Mouse (Mus musculus) heart, embryonic 14.5 days (tissue): ENCODE measurements at regions not wholly inside any gene's neighbourhood (a gene's known extent, or its start where the extent isn't known, plus 50 kb on each side); places are given as distances from the start of the nearest gene placed in this dataset.

ENCODE experiments used
- ATAC-seq: fragments of 200-750 bp; cut with Nextera tagmentation; 2 replicates; pipeline ENCODE4 v1.8.0; 2017; ENCODE audit warnings: low read depth, moderate TSS enrichment; ENCODE audit not compliant: insufficient number of reproducible peaks, insufficient read depth, low FRiP score
- H3K27ac ChIP-seq, 2 experiments: fragments of 200-500 bp in 1 of 2; fragments of 300-500 bp in 1 of 2; sonication (generic) in 1 of 2; replicated peaks in 1 of 2; 2 replicates each; pipeline ENCODE4 v1.5.1; 2012 to 2014; ENCODE audit warnings: low read depth in 2 of 2, low read length in 2 of 2, control low read depth in 1 of 2, mild to moderate bottlenecking in 1 of 2, mixed read lengths in 1 of 2; ENCODE audit not compliant: control insufficient read depth in 1 of 2, insufficient read depth in 1 of 2
- H3K27me3 ChIP-seq: fragments of 300-500 bp; sonication (generic); 2 replicates; pipeline ENCODE4 v1.6.1; 2014; ENCODE audit warnings: mild to moderate bottlenecking, low read length, control low read depth; ENCODE audit not compliant: control insufficient read depth, insufficient read depth
- H3K36me3 ChIP-seq: fragments of 300-500 bp; sonication (generic); 2 replicates; pipeline ENCODE4 v1.6.1; 2014; ENCODE audit warnings: mild to moderate bottlenecking, control low read depth, low read length, mixed read lengths; ENCODE audit not compliant: control insufficient read depth, insufficient read depth
- H3K4me1 ChIP-seq, 2 experiments: fragments of 200-500 bp in 1 of 2; fragments of 300-500 bp in 1 of 2; sonication (generic) in 1 of 2; 2 replicates each; pipeline ENCODE4 v1.6.1; 2012 to 2014; ENCODE audit warnings: low read length in 2 of 2, control low read depth in 1 of 2, mixed read lengths in 1 of 2; ENCODE audit not compliant: control insufficient read depth in 2 of 2, insufficient read depth in 2 of 2
- H3K4me2 ChIP-seq: fragments of 300-500 bp; sonication (generic); 2 replicates; pipeline ENCODE4 v1.6.1; 2014; ENCODE audit warnings: mild to moderate bottlenecking, low read length
- H3K4me3 ChIP-seq, 2 experiments: fragments of 200-500 bp in 1 of 2; fragments of 300-500 bp in 1 of 2; sonication (generic) in 1 of 2; 2 replicates each; pipeline ENCODE4 v1.5.1; 2012 to 2014; ENCODE audit warnings: low read length in 2 of 2, mild to moderate bottlenecking in 2 of 2, control low read depth in 1 of 2, low read depth in 1 of 2, moderate library complexity in 1 of 2; ENCODE audit not compliant: control insufficient read depth in 1 of 2, insufficient read depth in 1 of 2
- H3K9ac ChIP-seq: fragments of 300-500 bp; sonication (generic); 2 replicates; pipeline ENCODE4 v1.6.1; 2014; ENCODE audit warnings: mild to moderate bottlenecking, low read length
- H3K9me3 ChIP-seq: fragments of 300-500 bp; sonication (generic); 2 replicates; pipeline ENCODE4 v1.6.1; 2016; ENCODE audit warnings: low read length, control low read depth; ENCODE audit not compliant: control insufficient read depth
- WGBS: fragments of 180-500 bp; shearing (Covaris S2); extraction: QIAGEN DNeasy Blood & Tissue Kit; methylation state at CpG from one replicate; pipeline ENCODE4 v1.1.7; 2014; 5-methylcytosine and 5-hydroxymethylcytosine counted together

DNA sequence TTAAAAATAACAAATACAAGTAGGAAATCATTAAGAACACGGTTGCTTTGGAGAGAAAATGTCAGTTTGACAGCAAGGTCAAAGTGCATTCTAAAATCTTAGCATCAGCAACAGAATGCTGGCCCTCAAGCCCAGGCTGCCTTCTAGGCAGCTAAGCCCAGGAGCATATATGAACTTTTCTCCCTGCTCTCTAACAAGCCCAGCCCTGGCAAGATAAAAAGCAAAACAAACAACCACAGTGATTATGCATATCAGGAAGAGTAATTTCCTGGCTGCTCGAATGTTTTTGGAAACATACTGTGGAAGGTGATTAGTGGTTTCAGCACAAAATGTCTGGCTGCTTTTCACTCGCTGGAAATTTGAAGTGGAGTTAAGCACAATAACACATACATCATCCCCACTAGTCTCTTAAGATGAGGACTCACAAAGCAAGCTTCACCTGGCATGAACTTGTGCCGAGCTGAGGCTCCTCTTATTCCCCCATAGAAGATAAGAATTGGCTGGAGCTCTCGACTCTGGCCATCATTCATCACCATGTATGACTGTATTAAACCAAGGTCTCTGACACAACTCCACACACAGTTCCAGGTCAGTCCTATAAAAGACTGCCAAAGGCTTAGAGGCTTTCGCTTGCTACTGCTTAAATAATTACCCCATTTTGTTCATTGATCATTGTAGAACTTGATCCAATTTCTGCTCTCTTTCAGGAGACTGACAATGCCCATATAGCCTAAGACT is 574.0 kb downstream of the Rps29 start:
- Histone ChIP-seq H3K4me3 (no peak overlapping the region), H3K4me2 (no peak overlapping the region), H3K4me1 (peaks cover 0 to 11% of the 10 kb centered on the region in 2 experiments; a peak in 3 of 4 replicates), H3K27me3 (no peaks in the 10 kb centered on the region), H3K9me3 (no peaks in the 10 kb centered on the region), H3K9ac (no peak overlapping the region), H3K27ac (no peak overlapping the region; a peak in 1 of 4 replicates), H3K36me3 (no peaks in the 10 kb centered on the region)
- peak; percentile 77; the same call in 1 of the 2 replicates for ATAC-seq
- WGBS: 15% methylated on average over 6 of the region's 6 CpGs

DNA sequence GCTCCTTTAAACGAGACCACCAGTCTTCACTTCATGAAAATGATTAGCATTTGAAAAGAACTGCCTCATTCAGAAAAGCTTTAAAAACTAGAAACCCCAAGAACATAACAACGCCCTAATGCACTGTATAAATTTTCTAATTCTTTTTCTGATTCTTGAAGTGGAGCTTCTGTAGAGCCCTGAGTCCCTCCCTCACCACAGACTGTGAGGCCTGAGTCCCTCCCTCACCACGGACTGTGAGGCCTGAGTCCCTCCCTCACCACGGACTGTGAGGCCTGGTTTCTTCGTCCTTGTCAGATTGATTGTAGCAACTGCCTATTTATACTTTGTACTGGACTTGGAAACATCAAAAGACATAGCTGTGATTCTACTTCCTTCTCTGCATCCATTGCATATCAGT is 579.1 kb downstream of the Rps29 start:
- Histone ChIP-seq H3K27me3 (no peaks in the 10 kb centered on the region), H3K9me3 (no peaks in the 10 kb centered on the region), H3K36me3 (no peaks in the 10 kb centered on the region), H3K9ac (no peak overlapping the region), H3K27ac (no peak overlapping the region), H3K4me1 (peaks cover 0 to 4% of the 10 kb centered on the region in 2 experiments; a peak in 3 of 4 replicates), H3K4me3 (no peak overlapping the region), H3K4me2 (no peak overlapping the region)
- WGBS: 55% methylated on average over 5 of the region's 5 CpGs
- ATAC-seq: no peak

DNA sequence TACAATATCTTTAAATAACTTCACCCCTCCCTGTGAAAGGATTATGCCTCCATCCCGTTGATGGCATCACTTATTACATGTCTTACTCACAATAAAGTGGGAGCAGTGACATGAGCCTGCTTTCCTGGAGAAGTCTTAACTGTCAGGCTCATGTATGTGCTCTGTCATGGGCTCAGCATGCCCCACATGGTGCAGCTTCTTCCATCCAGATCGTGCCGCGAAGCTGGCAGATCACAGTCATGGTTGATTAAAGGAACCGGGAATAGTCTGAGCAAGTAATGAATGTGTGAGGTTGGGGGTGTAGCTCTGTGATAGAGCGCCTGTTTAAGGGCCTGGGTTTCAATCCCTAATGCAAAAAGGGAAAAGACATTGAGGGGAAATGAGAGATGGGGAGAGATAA is 581.5 kb downstream of the Rps29 start:
- H3K4me3 ChIP-seq: no peak overlapping the region
- H3K4me1 ChIP-seq: no peaks in the 10 kb centered on the region
- no peaks in the 10 kb centered on the region for H3K27me3 ChIP-seq
- ATAC-seq: no peak
- no peak overlapping the region for H3K9ac ChIP-seq
- 80% methylated on average over 6 of the region's 6 CpGs for WGBS
- no peaks in the 10 kb centered on the region for H3K36me3 ChIP-seq
- no peaks in the 10 kb centered on the region for H3K9me3 ChIP-seq
- H3K4me2 ChIP-seq: no peak overlapping the region
- H3K27ac ChIP-seq: no peak overlapping the region

DNA sequence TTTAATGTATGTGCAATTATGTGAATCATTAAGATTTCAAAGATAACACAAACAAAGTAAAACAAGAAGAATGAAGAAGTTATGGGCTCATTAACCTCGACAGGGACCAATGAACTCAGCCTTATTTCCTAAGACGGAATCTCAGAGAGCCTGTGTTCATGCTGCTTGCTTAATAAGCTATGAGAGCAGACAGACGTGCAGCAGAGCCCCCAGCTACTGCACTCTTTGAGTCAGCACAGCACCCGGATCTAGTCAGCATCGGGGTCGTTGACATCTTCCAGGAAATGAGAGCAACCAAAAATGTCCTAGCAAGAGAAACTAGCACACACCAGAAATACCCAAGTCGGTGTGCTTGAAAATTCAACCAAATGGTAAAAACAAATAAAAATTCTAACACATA is 582.1 kb downstream of the Rps29 start:
- Histone ChIP-seq H3K4me2 (no peak overlapping the region), H3K4me3 (no peak overlapping the region), H3K9me3 (no peaks in the 10 kb centered on the region), H3K9ac (no peak overlapping the region), H3K36me3 (no peaks in the 10 kb centered on the region), H3K4me1 (no peaks in the 10 kb centered on the region), H3K27me3 (no peaks in the 10 kb centered on the region), H3K27ac (no peak overlapping the region)
- ATAC-seq: no peak
- WGBS: 49% methylated on average over 7 of the region's 7 CpGs

DNA sequence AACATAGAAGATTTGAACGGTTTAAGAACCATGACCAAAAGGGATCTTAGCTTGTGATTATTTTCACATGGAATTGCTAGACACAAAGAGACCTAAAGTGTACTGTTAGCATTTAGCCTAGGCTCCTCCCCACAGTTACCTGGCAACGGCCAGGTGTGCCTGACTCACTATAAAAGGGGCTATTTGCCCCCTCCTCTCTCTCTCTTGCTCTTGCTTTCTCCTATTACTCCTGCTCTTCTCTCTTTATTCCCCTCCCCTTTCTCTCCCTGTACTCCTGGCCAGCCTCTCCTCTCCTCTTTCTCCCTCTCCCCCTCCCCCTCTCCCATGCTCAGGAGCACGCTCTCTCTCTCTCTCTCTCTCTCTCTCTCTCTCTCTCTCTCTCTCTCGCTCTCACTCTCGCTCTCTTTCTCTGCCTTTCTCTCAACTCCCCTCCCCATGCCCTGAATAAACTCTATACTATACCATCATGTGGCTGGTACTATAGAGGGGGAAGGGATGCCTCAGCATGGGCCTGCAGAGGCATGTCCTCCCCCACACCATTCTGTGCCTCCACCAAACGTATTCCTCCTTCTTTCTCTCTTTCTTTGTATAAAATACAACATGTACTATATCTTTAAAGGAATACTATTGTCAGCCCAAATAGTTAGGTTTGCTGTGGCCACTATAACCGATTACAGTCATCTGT is 603.9 kb downstream of the Rps29 start:
- Histone ChIP-seq H3K9me3 (no peaks in the 10 kb centered on the region), H3K27ac (no peak overlapping the region), H3K4me3 (no peak overlapping the region), H3K9ac (no peak overlapping the region), H3K4me2 (no peak overlapping the region), H3K36me3 (no peaks in the 10 kb centered on the region), H3K27me3 (no peaks in the 10 kb centered on the region), H3K4me1 (no peaks in the 10 kb centered on the region)
- WGBS: 62% methylated on average over 7 of the region's 7 CpGs
- ATAC-seq: no peak

DNA sequence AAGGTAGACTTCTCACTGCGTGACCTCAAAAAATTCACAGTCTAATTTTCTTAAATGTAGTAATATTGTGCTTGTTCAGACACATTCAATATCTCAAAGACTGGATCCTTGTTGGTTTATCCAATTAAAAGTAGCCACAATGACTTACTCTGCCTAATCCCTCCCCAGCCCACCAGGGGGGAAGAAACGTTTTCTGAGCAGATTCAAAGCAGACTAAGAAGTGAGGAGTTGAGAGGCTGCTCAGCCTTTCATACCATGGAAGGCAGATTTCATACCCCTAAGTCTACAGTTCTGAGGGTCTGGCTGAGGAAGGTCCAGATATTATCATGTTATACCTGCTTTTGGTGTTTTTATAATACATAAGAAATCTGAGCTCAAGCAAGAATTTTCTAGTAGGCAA is 604.7 kb downstream of the Rps29 start:
- no peak overlapping the region for H3K27ac ChIP-seq
- no peaks in the 10 kb centered on the region for H3K9me3 ChIP-seq
- no peak overlapping the region for H3K4me3 ChIP-seq
- no peak overlapping the region for H3K9ac ChIP-seq
- ATAC-seq: no peak
- H3K27me3 ChIP-seq: no peaks in the 10 kb centered on the region
- no peaks in the 10 kb centered on the region for H3K4me1 ChIP-seq
- WGBS: 51% methylated on average over 2 of the region's 2 CpGs
- H3K36me3 ChIP-seq: no peaks in the 10 kb centered on the region
- no peak overlapping the region for H3K4me2 ChIP-seq

DNA sequence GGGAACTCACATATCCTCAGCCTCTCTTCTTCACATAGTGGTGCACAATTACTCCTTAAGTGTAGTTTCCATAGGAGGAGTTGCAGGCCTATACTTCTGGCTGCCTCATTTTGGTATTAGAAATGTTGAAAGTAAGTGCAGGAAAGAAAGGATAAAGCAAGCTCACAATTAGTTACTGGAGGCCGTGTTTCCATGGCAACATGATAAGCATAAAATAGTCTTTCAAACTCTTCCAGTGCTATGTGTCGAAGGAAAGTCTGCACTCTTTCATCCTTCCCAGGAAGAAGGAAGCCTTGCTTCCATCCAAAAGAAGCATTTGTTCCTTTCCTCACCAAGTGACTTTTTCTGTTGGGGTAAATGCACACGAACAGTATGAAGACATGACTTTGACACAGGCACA is 617.2 kb downstream of the Rps29 start:
- ATAC-seq: no peak
- Histone ChIP-seq H3K4me2 (no peak overlapping the region), H3K4me3 (no peak overlapping the region), H3K27me3 (no peaks in the 10 kb centered on the region), H3K36me3 (no peaks in the 10 kb centered on the region), H3K4me1 (peaks cover 0 to 3% of the 10 kb centered on the region in 2 experiments; a peak in 1 of 4 replicates), H3K9ac (no peak overlapping the region), H3K9me3 (no peaks in the 10 kb centered on the region), H3K27ac (no peak overlapping the region)
- WGBS: 33% methylated on average over 3 of the region's 3 CpGs
